Mouse (Mus musculus) heart, embryonic 10.5 days (tissue): Measurements from ENCODE around the gene Tmcc3. TPM values are rescaled to one million over a fixed set of nuclear protein-coding genes. Genes with fewer than 3 reads are reported as not detected.

Experiments used
- DNase-seq: peaks from one replicate; pipeline ENCODE4 v3.0.0-alpha.2; 2017; ENCODE audit warnings: low spot score
- H3K27ac ChIP-seq: fragments of 300-500 bp; sonication (generic); 2 replicates; pipeline ENCODE4 v1.5.1; 2016; ENCODE audit warnings: mild to moderate bottlenecking
- H3K27me3 ChIP-seq: fragments of 300-500 bp; sonication (generic); 2 replicates; pipeline ENCODE4 v1.6.1; 2016; ENCODE audit warnings: mild to moderate bottlenecking; ENCODE audit not compliant: poor library complexity, insufficient read depth, severe bottlenecking
- H3K36me3 ChIP-seq: fragments of 300-500 bp; sonication (generic); 2 replicates; pipeline ENCODE4 v1.6.1; 2016; ENCODE audit warnings: mild to moderate bottlenecking, moderate library complexity
- H3K4me1 ChIP-seq: fragments of 300-500 bp; sonication (generic); 2 replicates; pipeline ENCODE4 v1.6.1; 2016; ENCODE audit warnings: mild to moderate bottlenecking
- H3K4me3 ChIP-seq: fragments of 300-500 bp; sonication (generic); 2 replicates; pipeline ENCODE4 v1.5.1; 2016; ENCODE audit warnings: mild to moderate bottlenecking, moderate library complexity
- H3K9me3 ChIP-seq: fragments of 300-500 bp; sonication (generic); 2 replicates; pipeline ENCODE4 v1.6.1; 2016; ENCODE audit warnings: mild to moderate bottlenecking, moderate library complexity
- WGBS: fragments of 180-500 bp; shearing (Covaris S2); methylation state at CpG from one replicate; pipeline ENCODE4 v1.1.7; 2016; 5-methylcytosine and 5-hydroxymethylcytosine counted together
- polyA plus RNA-seq: library from polyadenylated mRNA; unstranded; fragments of >200 nt; fragmentation: Nextera tagmentation; extraction: Ambion mirVana; gene quantifications from 2 replicates; pipeline ENCODE4 v1.2.1, GENCODE M21; 2016

Gene Tmcc3
- polyA plus RNA-seq, 1 experiment from 2014 or later: 12.2 TPM

GRCm38 (mm10) chr10:94500210-94500876 is 188.6 kb downstream of the Tmcc3 start:
- 43% methylated on average over 16 of the region's 16 CpGs for WGBS
- no peaks in the 10 kb centered on the region for H3K36me3 ChIP-seq
- peak; percentile 38 for DNase-seq
- H3K27ac ChIP-seq: no peak overlapping the region
- H3K4me3 ChIP-seq: no peak overlapping the region
- H3K9me3 ChIP-seq: no peaks in the 10 kb centered on the region
- peaks cover 26% of the 10 kb centered on the region for H3K4me1 ChIP-seq
- no peaks in the 10 kb centered on the region for H3K27me3 ChIP-seq

GRCm38 (mm10) chr10:94500877-94501273 is 189.1 kb downstream of the Tmcc3 start:
- Histone ChIP-seq H3K4me3 (no peak overlapping the region), H3K4me1 (peaks cover 26% of the 10 kb centered on the region), H3K36me3 (no peaks in the 10 kb centered on the region), H3K9me3 (no peaks in the 10 kb centered on the region), H3K27ac (no peak overlapping the region), H3K27me3 (no peaks in the 10 kb centered on the region)
- DNase-seq: no peak
- WGBS: 72% methylated on average over 7 of the region's 7 CpGs

GRCm38 (mm10) chr10:94501796-94502195 is 190.0 kb downstream of the Tmcc3 start:
- Histone ChIP-seq H3K36me3 (no peaks in the 10 kb centered on the region), H3K4me3 (no peak overlapping the region), H3K4me1 (peaks cover 28% of the 10 kb centered on the region), H3K27me3 (no peaks in the 10 kb centered on the region), H3K27ac (no peak overlapping the region), H3K9me3 (no peaks in the 10 kb centered on the region)
- 54% methylated on average over 10 of the region's 10 CpGs for WGBS
- peak; percentile 70 for DNase-seq

- no peak overlapping the region for H3K4me3 ChIP-seq
- no peaks in the 10 kb centered on the region for H3K9me3 ChIP-seq
- H3K27me3 ChIP-seq: no peaks in the 10 kb centered on the region
- H3K27ac ChIP-seq: no peak overlapping the region
- no peaks in the 10 kb centered on the region for H3K36me3 ChIP-seq
- DNase-seq: no peak
- peaks cover 23% of the 10 kb centered on the region for H3K4me1 ChIP-seq
- WGBS: 72% methylated on average over 16 of the region's 16 CpGs
Observed at GRCm38 (mm10) chr10:94505248-94505772, 193.6 kb downstream of the Tmcc3 start.

GRCm38 (mm10) chr10:94508863-94509262 is 197.1 kb downstream of the Tmcc3 start:
- 53% methylated on average over 5 of the region's 5 CpGs for WGBS

GRCm38 (mm10) chr10:94512771-94513170 is 201.0 kb downstream of the Tmcc3 start:
- no peaks in the 10 kb centered on the region for H3K36me3 ChIP-seq
- H3K4me3 ChIP-seq: no peak overlapping the region
- H3K27me3 ChIP-seq: peaks cover 11% of the 10 kb centered on the region; the same call in 1 of the 2 replicates
- peaks cover 30% of the 10 kb centered on the region for H3K4me1 ChIP-seq
- no peak for DNase-seq
- 84% methylated on average over 1 of the region's 1 CpGs for WGBS
- no peak overlapping the region for H3K27ac ChIP-seq
- H3K9me3 ChIP-seq: no peaks in the 10 kb centered on the region

More at GRCm38 (mm10) chr10:94508863-94509262, 197.1 kb downstream of the Tmcc3 start:
- Histone ChIP-seq H3K27me3 (peaks cover 11% of the 10 kb centered on the region; the same call in 1 of the 2 replicates), H3K36me3 (no peaks in the 10 kb centered on the region), H3K27ac (no peak overlapping the region), H3K4me1 (peaks cover 6% of the 10 kb centered on the region; the same call in 1 of the 2 replicates), H3K9me3 (no peaks in the 10 kb centered on the region), H3K4me3 (no peak overlapping the region)
- DNase-seq: no peak

GRCm38 (mm10) chr10:94514091-94514505 is 202.3 kb downstream of the Tmcc3 start:
- 2% methylated on average over 12 of the region's 12 CpGs for WGBS
- H3K27ac ChIP-seq: peak overlapping the region; percentile 94
- H3K4me1 ChIP-seq: peaks cover 33% of the 10 kb centered on the region
- H3K36me3 ChIP-seq: no peaks in the 10 kb centered on the region
- peaks cover 11% of the 10 kb centered on the region; the same call in 1 of the 2 replicates for H3K27me3 ChIP-seq
- peak overlapping the region; percentile 93 for H3K4me3 ChIP-seq
- DNase-seq: no peak
- no peaks in the 10 kb centered on the region for H3K9me3 ChIP-seq

- H3K27ac ChIP-seq: peak overlapping the region; percentile 94
- under 1% methylated on average over 70 of the region's 71 CpGs for WGBS
- H3K27me3 ChIP-seq: peaks cover 11% of the 10 kb centered on the region; the same call in 1 of the 2 replicates
- peak overlapping the region; percentile 93 for H3K4me3 ChIP-seq
- peak; percentile 77 for DNase-seq
- peaks cover 37% of the 10 kb centered on the region for H3K4me1 ChIP-seq
- no peaks in the 10 kb centered on the region for H3K9me3 ChIP-seq
- no peaks in the 10 kb centered on the region for H3K36me3 ChIP-seq
Observed at GRCm38 (mm10) chr10:94514506-94515178, 202.9 kb downstream of the Tmcc3 start.

GRCm38 (mm10) chr10:94515179-94515545 is 203.4 kb downstream of the Tmcc3 start:
- H3K4me1 ChIP-seq: peaks cover 42% of the 10 kb centered on the region
- under 1% methylated on average over 34 of the region's 34 CpGs for WGBS
- DNase-seq: peak; percentile 91
- H3K27ac ChIP-seq: peak overlapping the region; percentile 94
- H3K27me3 ChIP-seq: peaks cover 11% of the 10 kb centered on the region; the same call in 1 of the 2 replicates
- no peaks in the 10 kb centered on the region for H3K36me3 ChIP-seq
- H3K9me3 ChIP-seq: no peaks in the 10 kb centered on the region
- peak overlapping the region; percentile 93 for H3K4me3 ChIP-seq

GRCm38 (mm10) chr10:94515583-94515982 is 203.8 kb downstream of the Tmcc3 start:
- H3K27me3 ChIP-seq: peaks cover 11% of the 10 kb centered on the region; the same call in 1 of the 2 replicates
- no peaks in the 10 kb centered on the region for H3K9me3 ChIP-seq
- H3K27ac ChIP-seq: peak overlapping the region; percentile 94
- WGBS: 1% methylated on average over 10 of the region's 10 CpGs
- H3K4me1 ChIP-seq: peaks cover 47% of the 10 kb centered on the region
- H3K36me3 ChIP-seq: no peaks in the 10 kb centered on the region
- peak overlapping the region; percentile 93 for H3K4me3 ChIP-seq
- no peak for DNase-seq

GRCm38 (mm10) chr10:94519887-94520286 is 208.1 kb downstream of the Tmcc3 start:
- H3K27me3 ChIP-seq: no peaks in the 10 kb centered on the region
- 43% methylated on average over 7 of the region's 7 CpGs for WGBS
- H3K27ac ChIP-seq: 0 out of 2 replicates have a peak overlapping the region, but pooled peaks have one; percentile 70
- H3K4me1 ChIP-seq: peaks cover 70% of the 10 kb centered on the region
- peak overlapping the region; percentile 35; the same call in 1 of the 2 replicates for H3K4me3 ChIP-seq
- H3K9me3 ChIP-seq: no peaks in the 10 kb centered on the region
- no peaks in the 10 kb centered on the region for H3K36me3 ChIP-seq
- no peak for DNase-seq

GRCm38 (mm10) chr10:94520306-94521106 is 208.8 kb downstream of the Tmcc3 start:
- no peak for DNase-seq
- H3K36me3 ChIP-seq: no peaks in the 10 kb centered on the region
- no peaks in the 10 kb centered on the region for H3K27me3 ChIP-seq
- peak overlapping the region; percentile 35 for H3K4me3 ChIP-seq
- peak overlapping the region; percentile 70 for H3K27ac ChIP-seq
- H3K9me3 ChIP-seq: no peaks in the 10 kb centered on the region
- H3K4me1 ChIP-seq: peaks cover 70% of the 10 kb centered on the region
- WGBS: 40% methylated on average over 17 of the region's 17 CpGs
